Mouse (Mus musculus) neural tube, embryonic 13.5 days (tissue): ENCODE measurements around the gene Top3a. TPM values are rescaled to one million over a fixed set of nuclear protein-coding genes. Genes with fewer than 3 reads are reported as not detected.

Experiments
- microRNA-seq: library from miRNA; unstranded; fragments of <30 nt; microRNA quantifications from one replicate; pipeline ENCODE4, GENCODE M21; 2016
- polyA plus RNA-seq: library from polyadenylated mRNA; unstranded; fragments of >200 nt; fragmentation: Nextera tagmentation; extraction: Ambion mirVana; gene quantifications from 2 replicates; pipeline ENCODE4 v1.2.1, GENCODE M21; 2015

The Top3a gene
- polyA plus RNA-seq, 1 experiment from 2014 or later, result 8.5 TPM

Small RNA genes lying within 50 kb of the gene (microRNA-seq; reads per million reads assigned to microRNA genes)
- gene Mir5100, result 0.74 reads per million

Other genes starting within 250 kb of the Top3a start
- gene Alkbh5, start 241.0 kb downstream of the Top3a start, polyA plus RNA-seq, result 22.3 and 24.2 TPM in 2 replicates
- gene Llgl1, start 77.6 kb downstream of the Top3a start, polyA plus RNA-seq, result 53.9 and 54.4 TPM in 2 replicates
- 68.2 and 71.9 TPM in 2 replicates for gene Flii, start 50.1 kb downstream of the Top3a start, polyA plus RNA-seq
- 21.3 and 22.0 TPM in 2 replicates for gene Mief2, start 49.0 kb downstream of the Top3a start, polyA plus RNA-seq
- gene Smcr8, start 159 bp upstream of the Top3a start, polyA plus RNA-seq, result 6.1 and 6.5 TPM in 2 replicates
- 5.0 and 7.2 TPM in 2 replicates for gene Shmt1, start 34.4 kb upstream of the Top3a start, polyA plus RNA-seq
- 31.0 and 32.1 TPM in 2 replicates for gene Dhrs7b, start 53.3 kb upstream of the Top3a start, polyA plus RNA-seq
- gene Tmem11, start 101.9 kb upstream of the Top3a start, polyA plus RNA-seq, result 52.6 and 56.0 TPM in 2 replicates
- gene Natd1, start 137.4 kb upstream of the Top3a start, polyA plus RNA-seq, result 28.8 and 30.0 TPM in 2 replicates
- 31.4 and 32.0 TPM in 2 replicates for gene Map2k3, start 154.7 kb upstream of the Top3a start, polyA plus RNA-seq
- gene Kcnj12, start 245.2 kb upstream of the Top3a start, polyA plus RNA-seq, result 7.8 and 8.1 TPM in 2 replicates